Mouse (Mus musculus) spleen, adult 2 months (tissue): ENCODE results near the gene Ddx3x.
"Not testable (repeated sequence)": the region's sequence is repeated elsewhere in the genome, so short reads cannot be mapped to it uniquely, and the experiment has no call there.

Experiments used
- CTCF ChIP-seq: fragments of 200-500 bp; IDR thresholded peaks from 2 replicates; pipeline ENCODE4 v1.5.1; 2011; ENCODE audit warnings: mild to moderate bottlenecking, inconsistent platforms; ENCODE audit not compliant: insufficient read depth, insufficient read length, insufficient replicate concordance; ENCODE audit errors: extremely low read depth
- POLR2A ChIP-seq: fragments of 200-500 bp; IDR thresholded peaks from 2 replicates; pipeline ENCODE4 v1.6.1; 2011; ENCODE audit warnings: low read depth, low read length, inconsistent platforms

GRCm38 (mm10) chrX:13296241-13296640 is 15.5 kb downstream of the Ddx3x start:
- not testable (repeated sequence) for TF ChIP-seq CTCF, POLR2A
